Mouse (Mus musculus) stomach, postnatal 0 days (tissue): ENCODE data around the gene Cmbl. TPM values are rescaled to one million over a fixed set of nuclear protein-coding genes. Genes with fewer than 3 reads are reported as not detected.

Experiments used
- ATAC-seq: fragments of 200-750 bp; cut with Nextera tagmentation; 2 replicates; pipeline ENCODE4 v1.8.0; 2017; ENCODE audit not compliant: low FRiP score, low TSS enrichment
- DNase-seq: peaks from one replicate; pipeline ENCODE4 v3.0.0-alpha.2; 2016; ENCODE audit warnings: low spot score
- H3K27ac ChIP-seq: fragments of 300-500 bp; sonication (generic); replicated peaks from 2 replicates; pipeline ENCODE4 v1.5.1; 2014; ENCODE audit warnings: mild to moderate bottlenecking, control low read depth
- H3K27me3 ChIP-seq: fragments of 300-500 bp; sonication (generic); 2 replicates; pipeline ENCODE4 v1.6.1; 2014; ENCODE audit warnings: low read length; ENCODE audit not compliant: control insufficient read depth, insufficient read depth
- H3K36me3 ChIP-seq: fragments of 300-500 bp; sonication (generic); 2 replicates; pipeline ENCODE4 v1.6.1; 2014; ENCODE audit warnings: low read length, mixed read lengths; ENCODE audit not compliant: control insufficient read depth, insufficient read depth
- H3K4me1 ChIP-seq: fragments of 300-500 bp; sonication (generic); replicated peaks from 2 replicates; pipeline ENCODE4 v1.6.1; 2014; ENCODE audit warnings: antibody characterized with exemption; ENCODE audit not compliant: control insufficient read depth, insufficient read depth
- H3K4me2 ChIP-seq: fragments of 300-500 bp; sonication (generic); replicated peaks from 2 replicates; pipeline ENCODE4 v1.6.1; 2014; ENCODE audit warnings: low read depth, mild to moderate bottlenecking, control low read depth, moderate library complexity
- H3K4me3 ChIP-seq: fragments of 300-500 bp; sonication (generic); 2 replicates; pipeline ENCODE4 v1.5.1; 2014; ENCODE audit warnings: low read depth, low read length, control low read depth
- H3K9ac ChIP-seq: fragments of 300-500 bp; sonication (generic); 2 replicates; pipeline ENCODE4 v1.6.1; 2014; ENCODE audit warnings: mild to moderate bottlenecking, low read length, control low read depth, mixed read lengths
- H3K9me3 ChIP-seq: fragments of 300-500 bp; sonication (generic); 2 replicates; pipeline ENCODE4 v1.6.1; 2016; ENCODE audit warnings: low read length; ENCODE audit not compliant: control insufficient read depth
- CTCF ChIP-seq: IDR thresholded peaks from 2 replicates; pipeline ENCODE4 v1.5.1; 2016; ENCODE audit warnings: antibody characterized with exemption, low read depth, mild to moderate bottlenecking, moderate library complexity
- EP300 ChIP-seq: optimal IDR thresholded peaks from 2 replicates; pipeline ENCODE3; 2016; ENCODE audit warnings: antibody characterized with exemption
- WGBS: fragments of 180-500 bp; shearing (Covaris S2); extraction: QIAGEN DNeasy Blood & Tissue Kit; methylation state at CpG from one replicate; pipeline ENCODE4 v1.1.7; 2014; 5-methylcytosine and 5-hydroxymethylcytosine counted together
- polyA plus RNA-seq: library from polyadenylated mRNA; unstranded; fragments of >200 nt; fragmentation: Nextera tagmentation; extraction: Ambion mirVana; gene quantifications from 2 replicates; pipeline ENCODE4 v1.2.1, GENCODE M21; 2015

Gene Cmbl
- polyA plus RNA-seq, 1 experiment from 2014 or later = 37.8 TPM

GRCm38 (mm10) chr15:31561976-31562375 is 3.2 kb upstream of the Cmbl start:
- no peak overlapping the region for H3K4me2 ChIP-seq
- no peak for ATAC-seq
- no peak overlapping the region for H3K9ac ChIP-seq
- 93% methylated on average over 4 of the region's 4 CpGs for WGBS
- H3K27ac ChIP-seq = no peak overlapping the region
- H3K36me3 ChIP-seq = no peaks in the 10 kb centered on the region
- no peaks in the 10 kb centered on the region for H3K27me3 ChIP-seq
- DNase-seq = no peak
- H3K9me3 ChIP-seq = no peaks in the 10 kb centered on the region
- no peaks in the 10 kb centered on the region for H3K4me1 ChIP-seq
- no peak for TF ChIP-seq EP300
- TF ChIP-seq CTCF = no peak
- H3K4me3 ChIP-seq = no peak overlapping the region

- no peak overlapping the region for H3K9ac ChIP-seq
- no peak for TF ChIP-seq CTCF
- TF ChIP-seq EP300 = no peak
- ATAC-seq = no peak
- H3K4me2 ChIP-seq = no peak overlapping the region
- H3K9me3 ChIP-seq = no peaks in the 10 kb centered on the region
- no peak overlapping the region for H3K4me3 ChIP-seq
- H3K4me1 ChIP-seq = no peaks in the 10 kb centered on the region
- no peak overlapping the region for H3K27ac ChIP-seq
- no peaks in the 10 kb centered on the region for H3K27me3 ChIP-seq
- WGBS = 71% methylated on average over 8 of the region's 8 CpGs
- no peaks in the 10 kb centered on the region for H3K36me3 ChIP-seq
- no peak for DNase-seq
These were observed 2.3 kb upstream of the Cmbl start for GRCm38 (mm10) chr15:31562847-31563246.

GRCm38 (mm10) chr15:31563577-31564546 is 1.3 kb upstream of the Cmbl start:
- TF ChIP-seq EP300 = no peak
- no peak for TF ChIP-seq CTCF
- Histone ChIP-seq H3K9me3 (no peaks in the 10 kb centered on the region), H3K9ac (no peak overlapping the region), H3K36me3 (no peaks in the 10 kb centered on the region), H3K4me3 (no peak overlapping the region), H3K27ac (peak overlapping the region; percentile 49; the same call in 1 of the 2 replicates), H3K27me3 (no peaks in the 10 kb centered on the region), H3K4me1 (peaks cover 5% of the 10 kb centered on the region; the same call in 1 of the 2 replicates), H3K4me2 (no peak overlapping the region)
- WGBS = 41% methylated on average over 19 of the region's 19 CpGs
- DNase-seq (no peak), ATAC-seq (no peak)

GRCm38 (mm10) chr15:31565786-31566185 is 597 bp downstream of the Cmbl start:
- Histone ChIP-seq H3K4me2 (no peak overlapping the region), H3K4me1 (peaks cover 5% of the 10 kb centered on the region; the same call in 1 of the 2 replicates), H3K27ac (no peak overlapping the region), H3K36me3 (no peaks in the 10 kb centered on the region), H3K9ac (no peak overlapping the region), H3K9me3 (no peaks in the 10 kb centered on the region), H3K27me3 (no peaks in the 10 kb centered on the region), H3K4me3 (no peak overlapping the region)
- WGBS = 50% methylated on average over 1 of the region's 1 CpGs
- no peak for TF ChIP-seq CTCF
- TF ChIP-seq EP300 = no peak
- ATAC-seq (no peak), DNase-seq (no peak)

- Histone ChIP-seq H3K4me1 (peaks cover 8% of the 10 kb centered on the region), H3K36me3 (no peaks in the 10 kb centered on the region), H3K4me2 (no peak overlapping the region), H3K9ac (no peak overlapping the region), H3K27me3 (no peaks in the 10 kb centered on the region), H3K4me3 (no peak overlapping the region), H3K27ac (no peak overlapping the region), H3K9me3 (no peaks in the 10 kb centered on the region)
- WGBS = 81% methylated on average over 6 of the region's 7 CpGs
- no peak for TF ChIP-seq CTCF
- no peak for TF ChIP-seq EP300
- ATAC-seq = no peak
- peak; percentile 59 for DNase-seq
These were observed 2.2 kb downstream of the Cmbl start for GRCm38 (mm10) chr15:31567431-31567830.

GRCm38 (mm10) chr15:31568581-31568996 is 3.4 kb downstream of the Cmbl start:
- H3K4me3 ChIP-seq = peak overlapping the region; percentile 1; the same call in 1 of the 2 replicates
- H3K9me3 ChIP-seq = no peaks in the 10 kb centered on the region
- peaks cover 8% of the 10 kb centered on the region for H3K4me1 ChIP-seq
- H3K9ac ChIP-seq = peak overlapping the region; percentile 23; the same call in 1 of the 2 replicates
- 19% methylated on average over 12 of the region's 12 CpGs for WGBS
- H3K27ac ChIP-seq = peak overlapping the region; percentile 86
- no peaks in the 10 kb centered on the region for H3K36me3 ChIP-seq
- TF ChIP-seq EP300 = no peak
- TF ChIP-seq CTCF = no peak
- H3K27me3 ChIP-seq = no peaks in the 10 kb centered on the region
- peak overlapping the region; percentile 30 for H3K4me2 ChIP-seq
- peak; percentile 79 for ATAC-seq
- DNase-seq = peak; percentile 77
